ENCODE assay signal across 13 mouse cellular contexts in the genomic region with DNA sequence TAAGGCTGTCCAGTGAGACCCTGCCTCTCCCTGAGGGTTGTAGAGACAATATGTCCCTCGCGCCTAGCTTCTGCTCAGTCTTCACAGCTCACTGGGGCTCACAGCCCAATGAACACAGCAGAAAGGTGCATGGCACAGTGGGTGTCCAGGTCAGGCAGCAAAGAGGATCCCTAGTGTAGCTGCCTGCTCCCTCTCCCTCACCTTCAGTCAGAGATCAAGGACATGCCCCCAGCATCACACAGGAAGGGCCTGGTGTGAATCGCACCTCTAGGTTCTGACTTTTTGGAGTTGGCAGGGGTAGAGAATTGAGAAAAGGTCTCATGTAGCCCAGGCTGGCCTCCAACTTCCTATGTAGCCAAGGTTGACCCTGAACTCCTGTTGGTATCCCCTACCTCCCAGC. TPM values are rescaled to one million over a fixed set of nuclear protein-coding genes. Genes with fewer than 3 reads are reported as not detected.
DNase-seq lines count a peak whose midpoint lies in the region; ATAC-seq and TF ChIP-seq lines count a peak whose summit lies in the region.
"Had no signal": no experiment of that assay in that cellular context is flagged by ENCODE, and none has a peak within 500 bp of the region (broad histone marks: within the 10 kb centered on the region; RNA-seq: fewer than 3 reads in every experiment).

No protein-coding gene starts in this region.

- no peaks in the 10 kb centered on the region for H3K36me3 ChIP-seq in liver, adult 2 months (ENCODE audit: control insufficient read depth, insufficient read depth, low read length)
- H3K36me3 ChIP-seq in limb, embryonic 10.5 days: peaks cover 21% of the 10 kb centered on the region
- peaks cover under 1% of the 10 kb centered on the region; the same call in 1 of the 2 replicates for H3K36me3 ChIP-seq in stomach, embryonic 15.5 days

- H3K79me2 ChIP-seq in liver, adult 2 months (ENCODE audit: control insufficient read depth, insufficient read depth, low read length): peaks cover 9% of the 10 kb centered on the region; the same call in 1 of the 2 replicates

- H3K4me3 ChIP-seq in liver, adult 2 months (ENCODE audit: insufficient read depth, low read depth, low read length): no peak overlapping the region
- H3K4me3 ChIP-seq in limb, embryonic 10.5 days: peak overlapping the region; percentile 99; the same call in 1 of the 2 replicates
- no peak overlapping the region for H3K4me3 ChIP-seq in stomach, embryonic 15.5 days (replicated peaks)

- H3K4me2 ChIP-seq in stomach, embryonic 15.5 days: 0 out of 2 replicates have a peak overlapping the region, but pooled peaks have one; percentile 34

- H3K4me1 ChIP-seq in liver, adult 2 months (ENCODE audit: control insufficient read depth, insufficient read depth, low read length): peaks cover 17% of the 10 kb centered on the region
- H3K4me1 ChIP-seq in limb, embryonic 10.5 days: peaks cover 40% of the 10 kb centered on the region
- H3K4me1 ChIP-seq in stomach, embryonic 15.5 days: peaks cover 30% of the 10 kb centered on the region

- no peak for ATAC-seq in stomach, embryonic 15.5 days (ENCODE audit: insufficient read depth, low FRiP score, low read depth)
- no peak for ATAC-seq in megakaryocyte progenitor cell, adult 5-6 weeks (replicated peaks; ENCODE audit: poor library complexity)

- H3K27me3 ChIP-seq in liver, adult 2 months (ENCODE audit: control insufficient read depth, insufficient read depth, low read length): no peaks in the 10 kb centered on the region
- peaks cover 9% of the 10 kb centered on the region for H3K27me3 ChIP-seq in limb, embryonic 10.5 days (ENCODE audit: low read depth, poor library complexity, severe bottlenecking)
- H3K27me3 ChIP-seq in stomach, embryonic 15.5 days (replicated peaks): no peaks in the 10 kb centered on the region

- no peaks in the 10 kb centered on the region for H3K9me3 ChIP-seq in limb, embryonic 10.5 days (replicated peaks)
- no peaks in the 10 kb centered on the region for H3K9me3 ChIP-seq in stomach, embryonic 15.5 days

- peak; percentile 71 for DNase-seq in cerebellum, adult 9-11 months
- no peak for DNase-seq in cerebellum, postnatal 4 days (ENCODE audit: low spot score in 2 of 2)
- DNase-seq in liver, adult 2 months (ENCODE audit: extremely low read depth, low read depth, low spot score): no peak
- no peak for DNase-seq in liver
- no peak for DNase-seq in limb, embryonic 10.5 days (ENCODE audit: low spot score)
- DNase-seq in ovary, postnatal 14 days (ENCODE audit: low spot score): no peak
- DNase-seq: adrenal gland, postnatal 10 days; lung, postnatal 14 days had no signal

- WGBS in liver, adult 2 months: 73% methylated on average over 3 of the region's 3 CpGs
- 80% methylated on average over 3 of the region's 3 CpGs for WGBS in limb, embryonic 10.5 days
- 81% methylated on average over 3 of the region's 3 CpGs for WGBS in stomach, embryonic 15.5 days

- H3K9ac ChIP-seq in liver, adult 2 months (ENCODE audit: low read depth, low read length): no peak overlapping the region
- no peak overlapping the region for H3K9ac ChIP-seq in stomach, embryonic 15.5 days

- H3K27ac ChIP-seq in liver, adult 2 months (replicated peaks; ENCODE audit: insufficient read depth, low read depth, low read length): 0 out of 2 replicates have a peak overlapping the region, but pooled peaks have one; percentile 1
- H3K27ac ChIP-seq in limb, embryonic 10.5 days: peak overlapping the region; percentile 98
- peak overlapping the region; percentile 93; the same call in 1 of the 2 replicates for H3K27ac ChIP-seq in stomach, embryonic 15.5 days
- H3K27ac ChIP-seq: hindbrain, postnatal 0 days had no signal

- no peak for TF ChIP-seq POLR2A in liver, adult 2 months (IDR thresholded peaks at IDR 0.05; ENCODE audit: extremely low read depth, insufficient read depth, low read length)

- TF ChIP-seq CTCF in liver, adult 2 months (IDR thresholded peaks at IDR 0.05; ENCODE audit: low read depth, low read length): no peak

RNA-seq across cellular contexts. Expression of a gene that starts 1.4 kb away (rescaled TPM):
- 6.4 and 9.9 TPM in 2 replicates for total RNA-seq in liver, adult 2 months (2014; rRNA removed)
- 19.6 and 20.2 TPM in 2 replicates for polyA plus RNA-seq in liver, adult 2 months (2012; rRNA removed)
- 260 and 283 TPM in 2 replicates for polyA plus RNA-seq in limb, embryonic 10.5 days (2016; fragmentation: Nextera tagmentation; extraction: Ambion mirVana)
- polyA plus RNA-seq in stomach, embryonic 15.5 days (2015; fragmentation: Nextera tagmentation; extraction: Ambion mirVana): 88.9 and 100 TPM in 2 replicates
- total RNA-seq in megakaryocyte progenitor cell, adult 5-6 weeks (2015): 29.9 and 35.3 TPM in 2 replicates
- total RNA-seq in megakaryocyte progenitor cell, adult 5-6 weeks (2017): 33.5 and 51.0 TPM in 2 replicates

RNA-seq across cellular contexts. Expression of a gene that starts 28.2 kb away (rescaled TPM):
- 1,362 and 1,401 TPM in 2 replicates for total RNA-seq in liver, adult 2 months (2014; rRNA removed)
- 2,210 and 2,521 TPM in 2 replicates for polyA plus RNA-seq in liver, adult 2 months (2012; rRNA removed)
- polyA plus RNA-seq in limb, embryonic 10.5 days (2016; fragmentation: Nextera tagmentation; extraction: Ambion mirVana): 651 and 677 TPM in 2 replicates
- 724 and 753 TPM in 2 replicates for polyA plus RNA-seq in stomach, embryonic 15.5 days (2015; fragmentation: Nextera tagmentation; extraction: Ambion mirVana)
- 202 and 210 TPM in 2 replicates for total RNA-seq in megakaryocyte progenitor cell, adult 5-6 weeks (2015)
- total RNA-seq in megakaryocyte progenitor cell, adult 5-6 weeks (2017): 184 and 263 TPM in 2 replicates

RNA-seq across cellular contexts. Expression of a gene that starts 35.5 kb away (rescaled TPM):
- 21.1 and 32.8 TPM in 2 replicates for total RNA-seq in liver, adult 2 months (2014; rRNA removed)
- polyA plus RNA-seq in liver, adult 2 months (2012; rRNA removed): 73.5 and 76.7 TPM in 2 replicates
- polyA plus RNA-seq in limb, embryonic 10.5 days (2016; fragmentation: Nextera tagmentation; extraction: Ambion mirVana): 453 and 469 TPM in 2 replicates
- 204 and 216 TPM in 2 replicates for polyA plus RNA-seq in stomach, embryonic 15.5 days (2015; fragmentation: Nextera tagmentation; extraction: Ambion mirVana)
- total RNA-seq in megakaryocyte progenitor cell, adult 5-6 weeks (2015): 91.1 and 96.6 TPM in 2 replicates
- total RNA-seq in megakaryocyte progenitor cell, adult 5-6 weeks (2017): 82.8 and 90.8 TPM in 2 replicates

RNA-seq across cellular contexts. Expression of a gene that starts 47.4 kb away (rescaled TPM):
- total RNA-seq in liver, adult 2 months (2014; rRNA removed): 1.0 and 2.6 TPM in 2 replicates
- 2.1 and 2.4 TPM in 2 replicates for polyA plus RNA-seq in liver, adult 2 months (2012; rRNA removed)
- 7.2 and 7.5 TPM in 2 replicates for polyA plus RNA-seq in limb, embryonic 10.5 days (2016; fragmentation: Nextera tagmentation; extraction: Ambion mirVana)
- polyA plus RNA-seq in stomach, embryonic 15.5 days (2015; fragmentation: Nextera tagmentation; extraction: Ambion mirVana): 7.8 and 8.7 TPM in 2 replicates
- total RNA-seq in megakaryocyte progenitor cell, adult 5-6 weeks (2015): 1.9 and 4.3 TPM in 2 replicates
- 2.7 and 7.9 TPM in 2 replicates for total RNA-seq in megakaryocyte progenitor cell, adult 5-6 weeks (2017)

RNA-seq across cellular contexts. Expression of a gene that starts 59.8 kb away (rescaled TPM):
- not detected in 2 replicates for total RNA-seq in liver, adult 2 months (2014; rRNA removed)
- not detected in 2 replicates for polyA plus RNA-seq in liver, adult 2 months (2012; rRNA removed)
- polyA plus RNA-seq in limb, embryonic 10.5 days (2016; fragmentation: Nextera tagmentation; extraction: Ambion mirVana): not detected in 2 replicates
- polyA plus RNA-seq in stomach, embryonic 15.5 days (2015; fragmentation: Nextera tagmentation; extraction: Ambion mirVana): 0.18 and 0.21 TPM in 2 replicates
- not detected in 2 replicates for total RNA-seq in megakaryocyte progenitor cell, adult 5-6 weeks (2015)
- total RNA-seq in megakaryocyte progenitor cell, adult 5-6 weeks (2017): not detected in 2 replicates
- total RNA-seq: adrenal gland, postnatal 10 days; left cerebral cortex, postnatal 10 days had no signal
- polyA plus RNA-seq: urinary bladder, adult 2 months had no signal

Comparison
In these comparisons a context has a peak if more than half of its experiments do, and no peak if none do; other contexts are left out.
1. H3K27ac ChIP-seq: peak in every context shown above with its lines; median percentile 98 in limb, embryonic 10.5 days; 93 in stomach, embryonic 15.5 days; 1 in liver, adult 2 months.